Mouse (Mus musculus) lung, adult 2 months (tissue): ENCODE results near the gene Prkce.

Experiments used
- CTCF ChIP-seq: fragments of 200-500 bp; IDR thresholded peaks from 2 replicates; pipeline ENCODE4 v1.5.1; 2011; ENCODE audit warnings: mild to moderate bottlenecking, low read length, control low read depth; ENCODE audit not compliant: insufficient read depth
- POLR2A ChIP-seq: fragments of 200-500 bp; IDR thresholded peaks from 2 replicates; pipeline ENCODE4 v1.6.1; 2011; ENCODE audit warnings: low read depth, mild to moderate bottlenecking, control low read depth, low read length, borderline replicate concordance; ENCODE audit errors: extremely low read depth

- TF ChIP-seq CTCF (no peak), POLR2A (no peak)
Observed at GRCm38 (mm10) chr17:86408614-86409006, 241.0 kb downstream of the Prkce start.
